Mouse (Mus musculus): ENCODE results near the gene Bcl2l13.

GRCm38 (mm10) chr6:120906521-120906920 is 70.5 kb downstream of the Bcl2l13 start:
- no peak for TF ChIP-seq POLR2A (IDR thresholded peaks at IDR 0.05; ENCODE audit: insufficient read length, low read depth)
- no peak for TF ChIP-seq E2F4 (IDR thresholded peaks at IDR 0.05; ENCODE audit: insufficient read depth)
- no peak for TF ChIP-seq SRF (IDR thresholded peaks at IDR 0.05; ENCODE audit: control insufficient read depth, insufficient read length, low read depth)
- TF ChIP-seq USF1 (IDR thresholded peaks at IDR 0.05; ENCODE audit: low read depth): no peak
- no peak for TF ChIP-seq TCF12 (IDR thresholded peaks at IDR 0.05; ENCODE audit: insufficient read depth, poor library complexity, severe bottlenecking)
- TF ChIP-seq MYOD1 (IDR thresholded peaks at IDR 0.05; ENCODE audit: control insufficient read depth in 1 of 3, insufficient read length in 2 of 3, low read depth in 2 of 3): no peak
- TF ChIP-seq MYOG (IDR thresholded peaks at IDR 0.05; ENCODE audit: control insufficient read depth in 1 of 3, insufficient read depth in 1 of 3, insufficient read length in 2 of 3, low read depth in 2 of 3): no peak
- no peak for TF ChIP-seq CEBPB (IDR thresholded peaks at IDR 0.05; ENCODE audit: insufficient read depth, poor library complexity, severe bottlenecking)
- TF ChIP-seq MAX (IDR thresholded peaks at IDR 0.05; ENCODE audit: low read depth): no peak
- no peak for TF ChIP-seq POLR2AphosphoS2 (IDR thresholded peaks at IDR 0.05; ENCODE audit: insufficient read length, low read depth)

Measured in myocyte (in vitro differentiated cells).